Mouse (Mus musculus) liver, postnatal 0 days (tissue): ENCODE measurements around the gene Col4a3bp. TPM values are rescaled to one million over a fixed set of nuclear protein-coding genes. Genes with fewer than 3 reads are reported as not detected.

Source experiments
- ATAC-seq: fragments of 200-750 bp; cut with Nextera tagmentation; 2 replicates; pipeline ENCODE4 v1.8.0; 2017; ENCODE audit warnings: mild to moderate bottlenecking, moderate library complexity
- DNase-seq: peaks from one replicate; pipeline ENCODE4 v3.0.0-alpha.2; 2016
- H3K27ac ChIP-seq: fragments of 300-500 bp; sonication (generic); 2 replicates; pipeline ENCODE4 v1.5.1; 2014; ENCODE audit warnings: antibody characterized with exemption, moderate library complexity, mild to moderate bottlenecking, low read depth
- H3K27me3 ChIP-seq: fragments of 300-500 bp; sonication (generic); 2 replicates; pipeline ENCODE4 v1.6.1; 2014; ENCODE audit warnings: low read length, control low read depth, mixed read lengths; ENCODE audit not compliant: insufficient read depth
- H3K36me3 ChIP-seq: fragments of 300-500 bp; sonication (generic); replicated peaks from 2 replicates; pipeline ENCODE4 v1.6.1; 2014; ENCODE audit warnings: mild to moderate bottlenecking, control low read depth, low read length, moderate library complexity, mixed read lengths; ENCODE audit not compliant: insufficient read depth
- H3K4me1 ChIP-seq: fragments of 300-500 bp; sonication (generic); 2 replicates; pipeline ENCODE4 v1.6.1; 2014; ENCODE audit warnings: antibody characterized with exemption, mild to moderate bottlenecking, control low read depth; ENCODE audit not compliant: insufficient read depth
- H3K4me2 ChIP-seq: fragments of 300-500 bp; sonication (generic); 2 replicates; pipeline ENCODE4 v1.6.1; 2014; ENCODE audit warnings: low read depth, mild to moderate bottlenecking, low read length, moderate library complexity, mixed read lengths
- H3K4me3 ChIP-seq: fragments of 300-500 bp; sonication (generic); 2 replicates; pipeline ENCODE4 v1.5.1; 2014; ENCODE audit warnings: low read depth, low read length
- H3K9ac ChIP-seq: fragments of 300-500 bp; sonication (generic); replicated peaks from 2 replicates; pipeline ENCODE4 v1.6.1; 2014; ENCODE audit warnings: mild to moderate bottlenecking, moderate library complexity
- H3K9me3 ChIP-seq: fragments of 300-500 bp; sonication (generic); 2 replicates; pipeline ENCODE4 v1.6.1; 2016; ENCODE audit warnings: mild to moderate bottlenecking, control low read depth, low read length, mixed read lengths
- CTCF ChIP-seq: sonication (generic); IDR thresholded peaks from 2 replicates; pipeline ENCODE4 v1.5.1; 2016; ENCODE audit warnings: antibody characterized with exemption, low read depth
- EP300 ChIP-seq: IDR thresholded peaks from 2 replicates; pipeline ENCODE4 v1.6.1; 2016; ENCODE audit warnings: antibody characterized with exemption, low read depth, mild to moderate bottlenecking
- WGBS: fragments of 180-500 bp; shearing (Covaris S2); extraction: QIAGEN DNeasy Blood & Tissue Kit; methylation state at CpG from one replicate; pipeline ENCODE4 v1.1.7; 2014; ENCODE audit not compliant: insufficient replicate concordance; 5-methylcytosine and 5-hydroxymethylcytosine counted together
- polyA plus RNA-seq: library from polyadenylated mRNA; unstranded; fragments of >200 nt; fragmentation: Nextera tagmentation; extraction: Ambion mirVana; gene quantifications from 2 replicates; pipeline ENCODE4 v1.2.1, GENCODE M21; 2015

The Col4a3bp gene
- polyA plus RNA-seq, 1 experiment from 2014 or later: 4.2 TPM

GRCm38 (mm10) chr13:96510635-96511034 lies 31.8 kb upstream of the Col4a3bp start:
- Histone ChIP-seq H3K27ac (0 out of 2 replicates have a peak overlapping the region, but pooled peaks have one; percentile 39), H3K4me3 (no peak overlapping the region), H3K4me2 (no peak overlapping the region), H3K9me3 (no peaks in the 10 kb centered on the region), H3K4me1 (0 out of 2 replicates have a peak, but pooled peaks cover 2% of the 10 kb centered on the region), H3K36me3 (no peaks in the 10 kb centered on the region), H3K9ac (no peak overlapping the region), H3K27me3 (no peaks in the 10 kb centered on the region)
- DNase-seq (no peak), ATAC-seq (0 out of 2 replicates have a peak, but pooled peaks have one; percentile 38)
- TF ChIP-seq CTCF (no peak), EP300 (no peak)
- 36% methylated on average over 13 of the region's 13 CpGs for WGBS

- no peak for TF ChIP-seq EP300
- TF ChIP-seq CTCF: no peak
- Histone ChIP-seq H3K27ac (no peak overlapping the region), H3K27me3 (no peaks in the 10 kb centered on the region), H3K4me3 (no peak overlapping the region), H3K36me3 (0 out of 2 replicates have a peak, but pooled peaks cover 2% of the 10 kb centered on the region), H3K4me2 (no peak overlapping the region), H3K4me1 (0 out of 2 replicates have a peak, but pooled peaks cover 2% of the 10 kb centered on the region), H3K9ac (no peak overlapping the region), H3K9me3 (no peaks in the 10 kb centered on the region)
- ATAC-seq: no peak
- 34% methylated on average over 1 of the region's 1 CpGs for WGBS
- DNase-seq: no peak
Observed at GRCm38 (mm10) chr13:96511262-96511661, 31.2 kb upstream of the Col4a3bp start.

GRCm38 (mm10) chr13:96511893-96512292 lies 30.5 kb upstream of the Col4a3bp start:
- no peak overlapping the region for H3K4me2 ChIP-seq
- WGBS: 48% methylated on average over 5 of the region's 5 CpGs
- no peak overlapping the region for H3K4me3 ChIP-seq
- no peak for TF ChIP-seq EP300
- DNase-seq: no peak
- H3K9me3 ChIP-seq: no peaks in the 10 kb centered on the region
- no peak for ATAC-seq
- H3K27me3 ChIP-seq: no peaks in the 10 kb centered on the region
- no peak overlapping the region for H3K27ac ChIP-seq
- H3K9ac ChIP-seq: no peak overlapping the region
- 0 out of 2 replicates have a peak, but pooled peaks cover 4% of the 10 kb centered on the region for H3K36me3 ChIP-seq
- 0 out of 2 replicates have a peak, but pooled peaks cover 2% of the 10 kb centered on the region for H3K4me1 ChIP-seq

GRCm38 (mm10) chr13:96514154-96514942 lies 28.1 kb upstream of the Col4a3bp start:
- no peak overlapping the region for H3K27ac ChIP-seq
- H3K4me1 ChIP-seq: 0 out of 2 replicates have a peak, but pooled peaks cover 2% of the 10 kb centered on the region
- no peak for TF ChIP-seq EP300
- TF ChIP-seq CTCF: no peak
- no peaks in the 10 kb centered on the region for H3K9me3 ChIP-seq
- WGBS: 79% methylated on average over 5 of the region's 5 CpGs
- 0 out of 2 replicates have a peak, but pooled peaks cover 4% of the 10 kb centered on the region for H3K36me3 ChIP-seq
- H3K4me3 ChIP-seq: no peak overlapping the region
- no peak overlapping the region for H3K9ac ChIP-seq
- H3K27me3 ChIP-seq: no peaks in the 10 kb centered on the region
- H3K4me2 ChIP-seq: no peak overlapping the region
- DNase-seq (no peak), ATAC-seq (no peak)

GRCm38 (mm10) chr13:96516249-96516648 lies 26.2 kb upstream of the Col4a3bp start:
- H3K4me3 ChIP-seq: no peak overlapping the region
- no peaks in the 10 kb centered on the region for H3K27me3 ChIP-seq
- no peak overlapping the region for H3K9ac ChIP-seq
- H3K9me3 ChIP-seq: no peaks in the 10 kb centered on the region
- H3K36me3 ChIP-seq: 0 out of 2 replicates have a peak, but pooled peaks cover 4% of the 10 kb centered on the region
- H3K4me1 ChIP-seq: no peaks in the 10 kb centered on the region
- no peak for ATAC-seq
- no peak overlapping the region for H3K27ac ChIP-seq
- DNase-seq: no peak
- TF ChIP-seq EP300 (no peak), CTCF (no peak)
- 83% methylated on average over 9 of the region's 9 CpGs for WGBS
- no peak overlapping the region for H3K4me2 ChIP-seq

DNA sequence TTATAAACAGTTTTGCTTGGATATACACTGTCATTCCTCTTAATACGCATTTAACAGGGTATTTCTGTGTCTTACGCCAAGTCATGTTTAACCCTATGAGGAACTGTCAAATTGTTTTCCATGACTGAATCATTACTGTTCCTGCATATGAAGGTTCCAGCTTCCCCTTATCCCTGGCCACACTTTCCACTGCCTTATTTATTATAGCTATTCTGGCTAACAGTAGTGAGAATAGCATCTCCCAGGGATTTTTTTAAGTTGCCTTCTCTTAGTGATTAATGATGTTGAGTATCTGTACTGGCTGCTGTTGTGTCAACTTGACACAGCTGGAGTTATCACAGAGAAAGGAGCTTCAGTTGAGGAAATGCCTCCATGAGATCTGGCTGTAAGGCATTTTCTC lies 25.1 kb upstream of the Col4a3bp start:
- H3K36me3 ChIP-seq: 0 out of 2 replicates have a peak, but pooled peaks cover 4% of the 10 kb centered on the region
- no peaks in the 10 kb centered on the region for H3K9me3 ChIP-seq
- no peak overlapping the region for H3K4me2 ChIP-seq
- ATAC-seq (no peak), DNase-seq (no peak)
- H3K4me1 ChIP-seq: no peaks in the 10 kb centered on the region
- no peaks in the 10 kb centered on the region for H3K27me3 ChIP-seq
- TF ChIP-seq CTCF (no peak), EP300 (no peak)
- no peak overlapping the region for H3K27ac ChIP-seq
- H3K9ac ChIP-seq: no peak overlapping the region
- H3K4me3 ChIP-seq: no peak overlapping the region
- 86% methylated on average over 2 of the region's 2 CpGs for WGBS
